Mouse (Mus musculus): Measurements from ENCODE around the gene Col18a1.

Col18a1 gene

DNA sequence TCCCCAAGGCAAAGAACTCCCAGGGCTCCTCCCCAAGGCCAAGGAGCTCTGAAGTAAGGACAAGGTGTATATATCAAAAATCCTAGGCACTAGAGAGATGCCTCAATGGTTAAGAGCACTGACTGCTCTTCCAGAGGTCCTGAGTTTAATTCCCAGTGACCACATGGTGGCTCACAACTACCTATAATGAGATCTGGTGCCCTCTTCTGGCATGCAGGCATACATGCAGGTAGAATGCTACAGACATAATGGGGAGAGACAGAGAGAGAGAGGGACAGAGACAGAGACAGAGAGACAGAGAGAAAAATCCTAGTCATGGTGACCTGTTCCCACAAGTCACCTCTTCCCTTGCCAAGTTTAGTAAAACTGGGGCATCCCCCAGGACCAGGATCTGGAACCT lies 101.7 kb downstream of the Col18a1 start:
- no peak for DNase-seq (ENCODE audit: low spot score)

DNA sequence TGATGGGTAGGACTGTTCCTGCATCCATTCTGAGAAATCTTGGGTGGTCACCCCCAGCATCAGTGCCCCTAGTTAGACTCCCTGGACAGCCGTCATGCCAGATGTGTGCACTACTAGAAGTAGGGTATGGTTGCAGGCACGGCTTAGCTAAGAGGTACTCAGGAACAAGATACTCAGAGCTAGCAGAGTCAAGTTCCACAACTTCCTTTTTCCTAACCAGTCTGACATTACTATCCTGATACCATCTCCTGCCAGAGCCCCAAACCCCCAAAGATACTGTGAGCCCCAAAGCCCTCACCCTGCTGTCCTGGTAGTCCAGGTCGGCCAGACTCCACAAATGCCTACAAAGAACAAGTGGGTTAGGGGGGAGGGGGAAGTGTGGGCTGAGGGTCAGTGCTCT lies 102.1 kb downstream of the Col18a1 start:
- DNase-seq (ENCODE audit: low spot score), result no peak

DNA sequence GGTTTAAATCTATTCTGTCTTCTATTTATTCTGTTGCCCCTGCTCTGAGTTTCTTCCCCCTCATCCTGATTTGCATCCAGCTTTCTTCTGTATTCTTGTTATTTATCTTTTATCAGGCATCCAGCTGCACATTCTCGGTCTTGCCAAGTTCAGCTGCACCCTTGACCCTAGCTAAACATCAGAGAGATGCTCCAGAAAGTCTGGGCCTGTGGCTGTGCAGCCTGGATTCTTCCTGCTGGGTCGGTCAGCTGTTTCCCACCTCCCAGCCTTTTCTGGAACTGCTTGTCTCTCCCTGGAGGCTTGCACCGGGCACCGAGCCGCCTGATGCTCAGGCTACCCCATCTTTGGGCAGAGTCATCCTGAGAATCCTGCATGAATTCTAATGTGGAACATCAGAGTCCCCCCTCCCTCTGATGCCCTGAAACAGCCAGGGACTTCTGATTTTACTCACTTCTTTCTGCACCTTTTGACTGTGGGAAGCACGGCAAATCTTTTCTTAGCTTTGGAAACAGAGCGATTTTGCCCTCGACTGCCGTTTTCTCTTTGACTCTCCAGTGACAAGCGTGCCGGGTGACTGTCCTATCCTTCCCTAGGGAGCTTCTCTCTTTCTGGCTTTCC lies 103.8 kb downstream of the Col18a1 start:
- no peak for DNase-seq (ENCODE audit: low spot score)

DNA sequence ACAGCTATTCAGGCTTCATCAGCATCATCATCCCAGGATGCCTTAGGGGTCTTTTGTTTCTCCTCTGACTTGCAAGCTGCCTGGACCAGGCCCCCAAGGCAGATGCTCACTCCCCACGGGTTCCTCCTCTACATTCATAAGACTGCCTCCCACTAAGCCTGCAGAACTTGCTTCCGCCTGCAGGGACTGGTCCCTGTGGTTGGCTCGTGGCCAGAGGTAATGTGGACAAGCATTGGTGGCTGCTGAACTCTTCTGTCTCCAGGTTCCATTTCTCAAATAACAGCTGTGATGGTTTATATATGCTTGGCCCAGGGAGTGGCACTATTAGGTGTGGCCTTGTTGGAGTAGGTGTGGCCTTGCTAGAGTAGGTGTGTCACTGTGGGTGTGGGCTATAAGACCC lies 104.9 kb downstream of the Col18a1 start:
- DNase-seq (ENCODE audit: low spot score), result no peak

GRCm38 (mm10) chr10:77056768-77057167 lies 109.6 kb downstream of the Col18a1 start:
- no peak for DNase-seq (ENCODE audit: low spot score)

DNA sequence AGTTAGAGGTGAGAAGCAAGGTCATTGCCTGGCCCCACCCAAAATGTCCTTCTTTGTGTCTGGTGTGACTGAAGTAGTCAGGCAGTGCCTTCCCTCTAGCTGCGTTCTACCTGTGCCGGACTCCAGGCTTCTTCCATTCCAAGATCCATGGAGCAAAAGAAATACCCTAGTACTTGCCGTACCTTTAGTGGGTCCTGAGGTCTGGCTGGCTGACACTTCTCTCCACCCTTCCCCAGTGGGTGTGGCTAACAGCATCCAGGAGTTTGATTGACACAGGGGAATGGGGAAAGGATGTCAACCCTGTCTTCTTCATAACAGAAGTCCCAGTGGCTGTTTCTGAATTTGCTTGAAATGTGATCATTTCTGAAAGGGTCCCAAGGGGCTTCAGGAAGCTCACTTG lies 117.7 kb downstream of the Col18a1 start:
- no peak for DNase-seq (ENCODE audit: low spot score)

- DNase-seq (ENCODE audit: low spot score), result no peak
Observed at GRCm38 (mm10) chr10:77048196-77048595, 118.2 kb downstream of the Col18a1 start.

- DNase-seq (ENCODE audit: low spot score), result no peak
Observed at GRCm38 (mm10) chr10:77038579-77039174, 127.7 kb downstream of the Col18a1 start.

GRCm38 (mm10) chr10:77035487-77035886 lies 130.9 kb downstream of the Col18a1 start:
- DNase-seq (ENCODE audit: low spot score), result no peak

DNA sequence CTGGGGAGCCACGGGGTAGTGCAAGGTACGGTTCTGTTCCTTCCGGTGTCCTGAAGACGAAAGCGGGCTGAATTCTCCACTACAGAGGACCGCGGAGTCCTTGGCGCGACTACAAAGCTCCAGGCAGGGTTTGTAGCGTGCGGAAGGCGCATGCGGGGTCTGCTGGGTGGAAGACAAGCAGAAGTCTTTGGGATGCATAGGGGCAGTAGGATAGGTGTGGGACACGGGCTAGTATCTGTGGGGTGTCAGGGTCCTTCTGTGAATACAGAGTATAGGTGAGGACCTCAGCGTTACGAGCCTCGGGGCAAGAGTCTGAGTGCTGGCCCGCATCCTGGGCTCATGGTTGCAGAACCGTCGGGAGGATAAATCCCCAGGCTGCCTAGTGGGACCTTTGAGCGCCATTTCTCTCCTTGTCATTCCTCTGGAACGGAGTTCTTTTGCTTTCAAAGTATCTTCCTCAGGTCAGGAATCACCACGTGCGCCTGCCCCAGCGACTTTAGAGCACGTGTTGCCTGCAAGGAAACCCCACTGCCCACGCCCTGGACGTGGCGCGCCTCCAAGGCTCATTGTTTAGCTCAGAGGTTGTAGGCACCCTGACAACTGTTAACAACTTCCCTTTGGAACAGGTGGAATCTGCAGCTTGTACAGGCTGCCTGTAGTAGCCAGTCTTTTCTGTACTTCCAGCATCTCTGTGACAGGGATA lies 132.9 kb downstream of the Col18a1 start:
- peak; percentile 52 for DNase-seq (ENCODE audit: low spot score)

DNA sequence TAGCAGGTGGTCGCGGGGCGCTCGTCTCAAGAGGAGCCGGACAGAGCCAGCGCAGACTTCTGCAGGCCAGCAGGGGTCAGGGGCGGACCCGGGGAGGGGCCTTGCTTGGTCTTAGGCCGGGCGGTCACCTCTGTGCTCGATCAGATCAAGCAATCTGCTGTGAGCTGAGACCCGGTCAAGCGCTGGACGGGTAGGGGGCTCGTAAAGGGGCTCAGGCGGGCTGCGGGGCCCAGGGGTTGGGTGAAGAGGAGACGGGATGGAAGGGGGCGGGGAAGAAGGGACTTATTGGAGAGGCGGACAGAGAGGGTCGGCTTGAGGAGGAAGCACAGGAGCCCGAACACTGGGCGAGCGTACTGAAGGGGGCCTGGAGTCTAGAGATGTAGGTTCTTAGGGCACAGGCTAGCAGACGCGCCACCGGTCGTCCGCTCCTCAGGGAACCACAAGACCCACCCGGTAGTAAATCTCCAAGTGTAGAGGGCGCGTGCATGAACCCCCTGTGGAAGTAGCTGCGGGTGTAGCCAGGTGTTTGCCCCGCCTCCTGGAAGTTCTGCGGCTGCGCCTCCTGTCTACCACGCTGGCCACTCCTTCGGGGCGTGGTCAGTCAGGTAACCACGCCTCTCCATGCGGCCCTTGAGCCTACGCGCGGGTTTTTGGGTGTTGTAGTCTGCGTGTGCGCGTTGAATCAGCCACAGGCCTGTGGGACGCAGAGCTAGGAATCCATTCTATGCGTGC lies 133.6 kb downstream of the Col18a1 start:
- peak; percentile 99 for DNase-seq (ENCODE audit: low spot score)

- DNase-seq (ENCODE audit: low spot score), result no peak
Observed at GRCm38 (mm10) chr10:77031768-77032375, 134.5 kb downstream of the Col18a1 start, which contains the start of gene Slc19a1. Gene Slc19a1 (plus strand): TSS chr10:77032241.

DNA sequence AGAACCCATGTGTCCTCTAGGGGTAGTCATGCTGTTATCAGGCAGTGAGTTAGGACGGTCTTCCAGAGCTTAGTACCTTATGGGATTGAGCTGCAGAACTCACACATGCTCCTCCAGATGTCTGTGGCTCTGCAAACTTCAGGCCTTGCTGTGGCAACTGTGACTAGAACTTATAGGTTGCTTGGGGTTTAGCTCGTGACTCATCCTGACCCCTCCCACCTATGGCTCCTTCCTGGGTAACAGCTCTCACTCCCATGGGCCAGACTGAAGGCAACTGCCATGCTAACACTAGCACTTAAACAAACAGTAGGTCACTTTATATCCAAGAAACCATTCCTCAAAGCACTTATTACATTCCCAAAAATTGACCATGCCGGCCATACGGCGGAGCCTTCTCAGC lies 135.7 kb downstream of the Col18a1 start:
- DNase-seq (ENCODE audit: low spot score), result no peak

DNA sequence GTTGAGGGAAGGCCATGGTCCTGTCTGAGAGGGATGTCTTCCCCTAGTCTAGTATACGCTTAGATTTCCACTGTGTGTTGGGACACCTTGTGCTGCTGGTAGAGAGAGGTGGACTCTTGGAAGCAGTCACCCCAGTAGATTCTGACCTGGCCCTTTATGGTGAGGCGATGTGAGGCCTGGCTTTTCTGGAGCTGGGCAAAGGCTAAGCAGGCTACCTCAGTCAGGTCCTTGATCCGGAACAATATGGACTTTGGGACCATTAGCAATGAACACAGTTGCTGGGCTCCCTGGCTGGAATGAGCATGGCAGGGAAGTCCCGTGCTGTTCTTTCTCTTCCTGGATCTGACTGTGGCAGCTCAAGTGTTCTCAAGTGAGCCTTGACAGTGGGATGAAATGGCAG lies 136.6 kb downstream of the Col18a1 start:
- no peak for DNase-seq (ENCODE audit: low spot score)

GRCm38 (mm10) chr10:77028782-77029296 lies 137.5 kb downstream of the Col18a1 start:
- DNase-seq (ENCODE audit: low spot score), result no peak

GRCm38 (mm10) chr10:77026944-77027343 lies 139.4 kb downstream of the Col18a1 start:
- no peak for DNase-seq (ENCODE audit: low spot score)

DNA sequence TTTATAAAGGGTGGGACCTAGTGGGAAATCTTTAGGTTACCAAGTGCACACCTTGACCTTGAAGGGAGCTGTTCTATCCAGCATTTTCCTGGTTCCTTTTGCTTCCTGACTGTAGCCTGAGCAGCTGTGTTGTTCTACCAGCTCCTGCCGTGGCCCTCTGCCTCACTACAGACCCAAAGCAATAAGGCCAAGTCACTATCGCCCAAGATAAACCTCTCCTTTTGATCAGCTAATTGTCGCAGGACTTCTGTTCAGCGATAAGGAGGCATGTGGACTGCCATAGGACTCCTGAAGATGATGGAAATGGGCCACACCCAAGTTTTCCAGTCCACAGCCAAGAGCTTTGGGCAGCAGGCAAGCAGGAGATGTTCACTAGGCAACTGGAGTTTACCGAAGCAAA lies 142.1 kb downstream of the Col18a1 start:
- no peak for DNase-seq (ENCODE audit: low spot score)

- no peak for DNase-seq (ENCODE audit: low spot score)
Observed at GRCm38 (mm10) chr10:77022301-77023130, 143.8 kb downstream of the Col18a1 start.

DNA sequence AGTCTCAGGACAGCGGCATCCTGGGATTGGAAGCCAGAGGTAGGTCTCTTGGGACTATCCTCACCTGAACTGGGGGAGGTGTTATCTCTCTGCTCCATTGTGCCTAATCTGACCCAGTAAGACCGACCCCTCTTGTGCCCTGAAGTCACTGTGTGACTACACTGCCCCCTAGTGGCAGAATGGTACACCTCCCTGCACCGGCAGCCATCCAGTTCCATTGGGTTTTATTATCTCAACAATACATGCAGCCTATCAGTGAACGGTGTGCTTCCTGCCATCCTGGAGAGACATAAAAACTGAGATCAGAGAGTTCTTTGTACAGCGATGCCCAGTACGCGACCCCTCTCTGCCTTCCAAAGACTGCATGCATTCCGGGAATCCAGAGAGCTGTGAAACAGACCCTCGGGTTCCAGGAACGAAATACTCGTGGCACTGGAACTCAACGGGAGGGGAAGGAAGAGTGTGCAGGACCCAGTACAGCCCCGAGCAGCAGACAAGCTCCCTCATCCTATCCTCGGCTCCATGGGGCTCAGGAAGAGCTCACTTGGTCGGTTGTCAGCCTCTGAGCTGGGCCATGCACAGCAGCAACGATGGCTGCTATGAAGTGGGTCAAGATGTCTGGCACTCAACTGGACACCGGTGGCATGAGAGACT lies 144.8 kb downstream of the Col18a1 start:
- DNase-seq (ENCODE audit: low spot score), result peak; percentile 93

DNA sequence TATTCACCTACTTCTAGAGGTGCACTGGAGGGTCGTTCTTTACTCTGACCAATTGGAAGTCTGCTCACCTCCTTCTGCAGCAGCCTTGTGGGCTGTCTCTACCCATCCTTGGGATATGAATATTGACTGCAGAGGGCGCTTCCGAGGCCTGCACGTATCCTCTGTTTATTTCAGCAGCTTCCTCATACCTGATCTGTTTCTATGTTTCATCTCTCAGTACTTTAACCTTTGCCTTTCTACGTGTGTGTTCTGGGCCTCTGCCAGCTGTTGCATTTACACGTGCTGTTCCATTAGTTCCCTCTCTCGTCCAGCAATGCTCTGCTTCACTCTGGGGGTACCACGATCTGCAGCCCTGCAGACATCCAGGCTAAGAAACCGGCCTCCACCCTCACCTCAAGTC lies 148.7 kb downstream of the Col18a1 start:
- DNase-seq (ENCODE audit: low spot score), result no peak

DNA sequence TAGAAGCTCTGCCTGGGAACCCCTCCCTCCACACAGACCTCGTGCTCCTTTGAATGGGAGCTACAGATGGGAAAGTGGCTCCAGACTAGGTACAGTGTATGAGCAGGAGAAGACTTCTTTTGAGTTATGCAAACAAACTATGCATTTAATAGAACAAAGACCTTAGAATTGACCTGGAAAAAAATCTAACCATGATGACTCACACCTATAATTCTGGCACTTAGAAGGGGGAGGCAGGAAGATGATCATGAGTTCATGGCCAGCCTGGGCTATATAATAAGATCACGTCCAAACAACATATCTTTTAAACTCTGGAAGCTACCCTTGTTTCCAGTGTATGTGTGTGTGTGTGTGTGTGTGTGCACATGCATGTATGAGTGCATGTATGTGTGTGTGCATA lies 149.3 kb downstream of the Col18a1 start:
- no peak for DNase-seq (ENCODE audit: low spot score)
